In genomic region chrX:72047918-72048317, GRCm38 (mm10) we compare ENCODE assay signal across 29 mouse cellular contexts. TPM values are rescaled to one million over a fixed set of nuclear protein-coding genes. Genes with fewer than 3 reads are reported as not detected.
DNase-seq lines count a peak whose midpoint lies in the region; ATAC-seq and TF ChIP-seq lines count a peak whose summit lies in the region.
"Had no signal": no experiment of that assay in that cellular context is flagged by ENCODE, and none has a peak within 500 bp of the region (broad histone marks: within the 10 kb centered on the region; RNA-seq: fewer than 3 reads in every experiment).

No protein-coding gene starts in this region.

- no peak overlapping the region for H3K4me2 ChIP-seq in intestine, embryonic 15.5 days (replicated peaks)
- no peak overlapping the region for H3K4me2 ChIP-seq in intestine, postnatal 0 days (replicated peaks; ENCODE audit: low read depth)
- no peak overlapping the region for H3K4me2 ChIP-seq in lung, embryonic 16.5 days (ENCODE audit: low read depth, low read length)
- H3K4me2 ChIP-seq in stomach, embryonic 15.5 days = no peak overlapping the region
- H3K4me2 ChIP-seq: embryonic facial prominence, embryonic 13.5 days; forebrain, embryonic 12.5 days; forebrain, embryonic 15.5 days; heart, embryonic 12.5 days; heart, embryonic 15.5 days had no signal

- no peak for TF ChIP-seq CTCF in intestine, postnatal 0 days (IDR thresholded peaks at IDR 0.05; ENCODE audit: low read depth)

- 64% methylated on average over 2 of the region's 2 CpGs for WGBS in intestine, embryonic 15.5 days
- WGBS in intestine, postnatal 0 days = 50% methylated on average over 2 of the region's 2 CpGs
- 48% methylated on average over 2 of the region's 2 CpGs for WGBS in lung, embryonic 16.5 days
- WGBS in stomach, embryonic 15.5 days = 40% methylated on average over 2 of the region's 2 CpGs

- no peaks in the 10 kb centered on the region for H3K9me3 ChIP-seq in intestine, embryonic 15.5 days
- H3K9me3 ChIP-seq in intestine, postnatal 0 days (ENCODE audit: control insufficient read depth) = no peaks in the 10 kb centered on the region
- H3K9me3 ChIP-seq in lung, embryonic 16.5 days (ENCODE audit: control insufficient read depth, low read length) = no peaks in the 10 kb centered on the region
- no peaks in the 10 kb centered on the region for H3K9me3 ChIP-seq in stomach, embryonic 15.5 days
- H3K9me3 ChIP-seq: embryonic facial prominence, embryonic 10.5 days; embryonic facial prominence, embryonic 13.5 days; forebrain, embryonic 12.5 days; forebrain, embryonic 15.5 days; heart, embryonic 12.5 days; heart, embryonic 15.5 days; hindbrain, embryonic 10.5 days had no signal

- no peaks in the 10 kb centered on the region for H3K4me1 ChIP-seq in intestine, embryonic 15.5 days (replicated peaks)
- H3K4me1 ChIP-seq in intestine, postnatal 0 days (replicated peaks; ENCODE audit: control insufficient read depth, insufficient read depth, low read length) = no peaks in the 10 kb centered on the region
- H3K4me1 ChIP-seq in lung, embryonic 16.5 days (replicated peaks; ENCODE audit: control insufficient read depth, insufficient read depth, low read length) = no peaks in the 10 kb centered on the region
- H3K4me1 ChIP-seq in stomach, embryonic 15.5 days = no peaks in the 10 kb centered on the region
- H3K4me1 ChIP-seq: embryonic facial prominence, embryonic 10.5 days; embryonic facial prominence, embryonic 13.5 days; forebrain, embryonic 12.5 days; forebrain, embryonic 15.5 days; heart, embryonic 12.5 days; heart, embryonic 15.5 days; hindbrain, embryonic 10.5 days had no signal

- no peaks in the 10 kb centered on the region for H3K36me3 ChIP-seq in intestine, embryonic 15.5 days
- no peaks in the 10 kb centered on the region for H3K36me3 ChIP-seq in intestine, postnatal 0 days (ENCODE audit: control insufficient read depth, insufficient read depth)
- H3K36me3 ChIP-seq in lung, embryonic 16.5 days (ENCODE audit: control insufficient read depth, insufficient read depth, low read length) = no peaks in the 10 kb centered on the region
- no peaks in the 10 kb centered on the region for H3K36me3 ChIP-seq in stomach, embryonic 15.5 days
- H3K36me3 ChIP-seq: embryonic facial prominence, embryonic 10.5 days; embryonic facial prominence, embryonic 13.5 days; forebrain, embryonic 12.5 days; forebrain, embryonic 15.5 days; heart, embryonic 12.5 days; heart, embryonic 15.5 days; hindbrain, embryonic 10.5 days had no signal

- ATAC-seq in intestine, embryonic 15.5 days = peak; percentile 66
- no peak for ATAC-seq in intestine, postnatal 0 days
- peak; percentile 59 for ATAC-seq in lung, embryonic 16.5 days (ENCODE audit: low read depth)
- ATAC-seq in stomach, embryonic 15.5 days (ENCODE audit: insufficient read depth, low FRiP score, low read depth) = peak; percentile 83
- ATAC-seq in monocyte, adult 5-6 weeks (replicated peaks; ENCODE audit: insufficient number of reproducible peaks, low FRiP score, low TSS enrichment, poor library complexity, severe bottlenecking) = no peak
- ATAC-seq: activated CD4-positive, CD25-positive, alpha-beta regulatory T cell, adult 4 months; forebrain, embryonic 15.5 days had no signal

- no peak overlapping the region for H3K27ac ChIP-seq in intestine, embryonic 15.5 days
- H3K27ac ChIP-seq in intestine, postnatal 0 days (ENCODE audit: low read depth, low read length) = no peak overlapping the region
- no peak overlapping the region for H3K27ac ChIP-seq in lung, embryonic 16.5 days (ENCODE audit: low read length)
- H3K27ac ChIP-seq in stomach, embryonic 15.5 days = no peak overlapping the region
- H3K27ac ChIP-seq: embryonic facial prominence, embryonic 10.5 days; embryonic facial prominence, embryonic 13.5 days; forebrain, embryonic 12.5 days; forebrain, embryonic 15.5 days; heart, embryonic 15.5 days; hindbrain, embryonic 10.5 days had no signal

- no peaks in the 10 kb centered on the region for H3K27me3 ChIP-seq in intestine, embryonic 15.5 days (replicated peaks)
- H3K27me3 ChIP-seq in intestine, postnatal 0 days (replicated peaks; ENCODE audit: control insufficient read depth, insufficient read depth, low read length) = no peaks in the 10 kb centered on the region
- no peaks in the 10 kb centered on the region for H3K27me3 ChIP-seq in lung, embryonic 16.5 days (ENCODE audit: control insufficient read depth, insufficient read depth, low read depth, low read length)
- H3K27me3 ChIP-seq in stomach, embryonic 15.5 days (replicated peaks) = no peaks in the 10 kb centered on the region
- H3K27me3 ChIP-seq: embryonic facial prominence, embryonic 13.5 days; forebrain, embryonic 12.5 days; forebrain, embryonic 15.5 days; heart, embryonic 12.5 days; heart, embryonic 15.5 days had no signal

- H3K9ac ChIP-seq in intestine, embryonic 15.5 days = no peak overlapping the region
- no peak overlapping the region for H3K9ac ChIP-seq in intestine, postnatal 0 days (ENCODE audit: low read depth, low read length)
- H3K9ac ChIP-seq in lung, embryonic 16.5 days (ENCODE audit: low read length) = no peak overlapping the region
- H3K9ac ChIP-seq in stomach, embryonic 15.5 days = no peak overlapping the region
- H3K9ac ChIP-seq: embryonic facial prominence, embryonic 13.5 days; forebrain, embryonic 12.5 days; forebrain, embryonic 15.5 days; heart, embryonic 12.5 days; heart, embryonic 15.5 days had no signal

- no peak for DNase-seq in lung, adult 18-20 months
- no peak for DNase-seq in spleen, postnatal 36 days (ENCODE audit: low spot score in 2 of 2)
- DNase-seq: adrenal gland, adult 8-10 months; adrenal gland, postnatal 25 days; cerebellum, adult 11-12 months; cerebellum, adult 8-10 months; cerebellum, postnatal 10 days; cerebellum, postnatal 36 days; embryo, embryonic 11 days; gastrocnemius, postnatal 25 days; heart, adult 18-20 months; heart, postnatal 10 days; heart, postnatal 36 days had no signal

- no peak overlapping the region for H3K4me3 ChIP-seq in intestine, embryonic 15.5 days (replicated peaks)
- no peak overlapping the region for H3K4me3 ChIP-seq in intestine, postnatal 0 days (ENCODE audit: low read depth, low read length)
- no peak overlapping the region for H3K4me3 ChIP-seq in lung, embryonic 16.5 days (ENCODE audit: low read length)
- no peak overlapping the region for H3K4me3 ChIP-seq in stomach, embryonic 15.5 days (replicated peaks)
- H3K4me3 ChIP-seq: embryonic facial prominence, embryonic 10.5 days; embryonic facial prominence, embryonic 13.5 days; erythroblast, embryonic 14.5 days; forebrain, embryonic 12.5 days; forebrain, embryonic 15.5 days; heart, embryonic 12.5 days; heart, embryonic 15.5 days; hindbrain, embryonic 10.5 days had no signal

RNA-seq across cellular contexts. Expression of gene Cnga2, which starts 56.3 kb away (rescaled TPM):
- not detected in 2 replicates for polyA plus RNA-seq in intestine, embryonic 15.5 days (2015; fragmentation: Nextera tagmentation; extraction: Ambion mirVana)
- polyA plus RNA-seq in intestine, postnatal 0 days (2015; fragmentation: Nextera tagmentation; extraction: Ambion mirVana) = not detected in 2 replicates
- 0.39 and 0.55 TPM in 2 replicates for polyA plus RNA-seq in lung, embryonic 16.5 days (2015; fragmentation: Nextera tagmentation; extraction: Ambion mirVana)
- polyA plus RNA-seq in stomach, embryonic 15.5 days (2015; fragmentation: Nextera tagmentation; extraction: Ambion mirVana) = 0.05 and 0.06 TPM in 2 replicates
- not detected in 3 replicates for total RNA-seq in monocyte, adult 5-6 weeks (2017)
- total RNA-seq: ES-E14; gastrocnemius, adult 8-10 months; gastrocnemius, postnatal 25 days; heart, adult 18-20 months; heart, postnatal 36 days had no signal
- polyA plus RNA-seq: activated CD4-positive, CD25-positive, alpha-beta regulatory T cell, adult 4 months; embryonic facial prominence, embryonic 10.5 days; erythroblast, embryonic 14.5 days; heart, embryonic 12.5 days; hindbrain, embryonic 10.5 days had no signal

Comparison
In these comparisons a context has a peak if more than half of its experiments do, and no peak if none do; other contexts are left out.
1. ATAC-seq: peak in intestine, embryonic 15.5 days (single experiment), lung, embryonic 16.5 days (single experiment) and stomach, embryonic 15.5 days (single experiment); none in intestine, postnatal 0 days (single experiment) and monocyte, adult 5-6 weeks (single experiment).